Mouse (Mus musculus): Measurements from ENCODE around the gene Zfp467. TPM values are rescaled to one million over a fixed set of nuclear protein-coding genes. Genes with fewer than 3 reads are reported as not detected.
A peak's percentile ranks its signal among the peaks of the same experiment; 100 is the strongest.

The Zfp467 gene
- polyA plus RNA-seq (2016; fragmentation: Nextera tagmentation; extraction: Ambion mirVana), result 22.1 and 22.7 TPM in 2 replicates

- Histone ChIP-seq H3K27me3 (0 out of 2 replicates have a peak, but pooled peaks cover 1% of the 10 kb centered on the region), H3K27ac (peak within 1 kb of the TSS; percentile 93), H3K4me3 (replicated peaks) (peak within 1 kb of the TSS; percentile 74), H3K9ac (peak within 1 kb of the TSS; percentile 86), H3K4me2 (peak within 1 kb of the TSS; percentile 88), H3K9me3 (no peaks in the 10 kb centered on the region), H3K36me3 (replicated peaks) (peaks cover 18% of the 10 kb centered on the region), H3K4me1 (peaks cover 24% of the 10 kb centered on the region)
- peak; percentile 16; the same call in 1 of the 2 replicates for ATAC-seq (ENCODE audit: low FRiP score)
- under 1% methylated on average over 63 of the region's 65 CpGs for WGBS
Observed at GRCm38 (mm10) chr6:48445181-48446101, at the start of gene Zfp467. TSS of gene Zfp467 (minus strand) at chr6:48445825.

- no peak overlapping the region for H3K9ac ChIP-seq
- H3K4me3 ChIP-seq (replicated peaks), result no peak overlapping the region
- no peak overlapping the region for H3K4me2 ChIP-seq
- no peak for ATAC-seq (ENCODE audit: low FRiP score)
- whole genome bisulfite sequencing, result 5% methylated on average over 8 of the region's 8 CpGs
- H3K9me3 ChIP-seq, result no peaks in the 10 kb centered on the region
- H3K27me3 ChIP-seq, result peaks cover 6% of the 10 kb centered on the region; the same call in 1 of the 2 replicates
- no peaks in the 10 kb centered on the region for H3K36me3 ChIP-seq (replicated peaks)
- peaks cover 2% of the 10 kb centered on the region for H3K4me1 ChIP-seq
- no peak overlapping the region for H3K27ac ChIP-seq
Observed at GRCm38 (mm10) chr6:48493136-48493730, 47.6 kb upstream of the Zfp467 start.

- H3K4me2 ChIP-seq, result no peak overlapping the region
- no peak overlapping the region for H3K9ac ChIP-seq
- peaks cover 11% of the 10 kb centered on the region for H3K4me1 ChIP-seq
- no peaks in the 10 kb centered on the region for H3K36me3 ChIP-seq (replicated peaks)
- no peak for ATAC-seq (ENCODE audit: low FRiP score)
- H3K27ac ChIP-seq, result no peak overlapping the region
- no peak overlapping the region for H3K4me3 ChIP-seq (replicated peaks)
- no peaks in the 10 kb centered on the region for H3K9me3 ChIP-seq
- peaks cover 6% of the 10 kb centered on the region; the same call in 1 of the 2 replicates for H3K27me3 ChIP-seq
- WGBS, result 80% methylated on average over 9 of the region's 9 CpGs
Observed at GRCm38 (mm10) chr6:48491361-48491760, 45.7 kb upstream of the Zfp467 start.

- Histone ChIP-seq H3K9me3 (no peaks in the 10 kb centered on the region), H3K27me3 (peaks cover 6% of the 10 kb centered on the region; the same call in 1 of the 2 replicates), H3K4me3 (replicated peaks) (no peak overlapping the region), H3K36me3 (replicated peaks) (no peaks in the 10 kb centered on the region), H3K4me1 (peaks cover 15% of the 10 kb centered on the region), H3K4me2 (no peak overlapping the region), H3K27ac (no peak overlapping the region), H3K9ac (no peak overlapping the region)
- 93% methylated on average over 3 of the region's 3 CpGs for WGBS
- no peak for ATAC-seq (ENCODE audit: low FRiP score)
Observed at GRCm38 (mm10) chr6:48489741-48490140, 44.1 kb upstream of the Zfp467 start.

- Histone ChIP-seq H3K4me3 (replicated peaks) (peak overlapping the region; percentile 16), H3K4me1 (peaks cover 15% of the 10 kb centered on the region), H3K9me3 (no peaks in the 10 kb centered on the region), H3K27me3 (no peaks in the 10 kb centered on the region; the same call in 1 of the 2 replicates), H3K27ac (no peak overlapping the region), H3K4me2 (peak overlapping the region; percentile 47), H3K36me3 (replicated peaks) (no peaks in the 10 kb centered on the region), H3K9ac (no peak overlapping the region)
- 15% methylated on average over 20 of the region's 25 CpGs for WGBS
- ATAC-seq (ENCODE audit: low FRiP score), result peak; percentile 23; the same call in 1 of the 2 replicates
Observed at GRCm38 (mm10) chr6:48487747-48488725, 42.4 kb upstream of the Zfp467 start.

- Histone ChIP-seq H3K27ac (no peak overlapping the region), H3K27me3 (no peaks in the 10 kb centered on the region; the same call in 1 of the 2 replicates), H3K4me2 (no peak overlapping the region), H3K4me1 (peaks cover 5% of the 10 kb centered on the region), H3K9me3 (no peaks in the 10 kb centered on the region), H3K9ac (no peak overlapping the region), H3K36me3 (replicated peaks) (no peaks in the 10 kb centered on the region), H3K4me3 (replicated peaks) (no peak overlapping the region)
- 69% methylated on average over 5 of the region's 5 CpGs for WGBS
- no peak for ATAC-seq (ENCODE audit: low FRiP score)
Observed at GRCm38 (mm10) chr6:48482501-48482900, 36.9 kb upstream of the Zfp467 start.

- no peak overlapping the region for H3K27ac ChIP-seq
- H3K9ac ChIP-seq, result no peak overlapping the region
- no peaks in the 10 kb centered on the region for H3K4me1 ChIP-seq
- no peaks in the 10 kb centered on the region for H3K27me3 ChIP-seq
- WGBS, result 85% methylated on average over 4 of the region's 4 CpGs
- H3K4me3 ChIP-seq (replicated peaks), result no peak overlapping the region
- ATAC-seq (ENCODE audit: low FRiP score), result no peak
- no peak overlapping the region for H3K4me2 ChIP-seq
- H3K9me3 ChIP-seq, result no peaks in the 10 kb centered on the region
- no peaks in the 10 kb centered on the region for H3K36me3 ChIP-seq (replicated peaks)
Observed at GRCm38 (mm10) chr6:48478446-48478845, 32.8 kb upstream of the Zfp467 start.

- no peak for ATAC-seq (ENCODE audit: low FRiP score)
- Histone ChIP-seq H3K9ac (no peak overlapping the region), H3K27ac (no peak overlapping the region), H3K36me3 (replicated peaks) (no peaks in the 10 kb centered on the region), H3K4me3 (replicated peaks) (no peak overlapping the region), H3K9me3 (no peaks in the 10 kb centered on the region), H3K27me3 (no peaks in the 10 kb centered on the region), H3K4me2 (no peak overlapping the region), H3K4me1 (0 out of 2 replicates have a peak, but pooled peaks cover 4% of the 10 kb centered on the region)
- 88% methylated on average over 2 of the region's 2 CpGs for WGBS
Observed at GRCm38 (mm10) chr6:48470739-48471138, 25.1 kb upstream of the Zfp467 start.

- WGBS, result 86% methylated on average over 7 of the region's 7 CpGs
- Histone ChIP-seq H3K9me3 (no peaks in the 10 kb centered on the region), H3K4me3 (replicated peaks) (no peak overlapping the region), H3K36me3 (replicated peaks) (no peaks in the 10 kb centered on the region), H3K4me2 (no peak overlapping the region), H3K9ac (no peak overlapping the region), H3K27me3 (no peaks in the 10 kb centered on the region), H3K27ac (no peak overlapping the region), H3K4me1 (0 out of 2 replicates have a peak, but pooled peaks cover 6% of the 10 kb centered on the region)
- no peak for ATAC-seq (ENCODE audit: low FRiP score)
Observed at GRCm38 (mm10) chr6:48467490-48467889, 21.9 kb upstream of the Zfp467 start.

GRCm38 (mm10) chr6:48466715-48467114 lies 21.1 kb upstream of the Zfp467 start:
- H3K9ac ChIP-seq, result no peak overlapping the region
- H3K4me2 ChIP-seq, result no peak overlapping the region
- H3K4me3 ChIP-seq (replicated peaks), result no peak overlapping the region
- H3K4me1 ChIP-seq, result 0 out of 2 replicates have a peak, but pooled peaks cover 6% of the 10 kb centered on the region
- H3K36me3 ChIP-seq (replicated peaks), result no peaks in the 10 kb centered on the region
- H3K9me3 ChIP-seq, result no peaks in the 10 kb centered on the region
- no peaks in the 10 kb centered on the region for H3K27me3 ChIP-seq
- no peak for ATAC-seq (ENCODE audit: low FRiP score)
- 39% methylated on average over 6 of the region's 6 CpGs for WGBS
- no peak overlapping the region for H3K27ac ChIP-seq

- H3K36me3 ChIP-seq (replicated peaks), result no peaks in the 10 kb centered on the region
- 90% methylated on average over 13 of the region's 13 CpGs for WGBS
Observed at GRCm38 (mm10) chr6:48464966-48465679, 19.5 kb upstream of the Zfp467 start.

More at GRCm38 (mm10) chr6:48464966-48465679, 19.5 kb upstream of the Zfp467 start:
- Histone ChIP-seq H3K27me3 (no peaks in the 10 kb centered on the region), H3K4me3 (replicated peaks) (no peak overlapping the region), H3K9me3 (no peaks in the 10 kb centered on the region), H3K9ac (no peak overlapping the region), H3K27ac (no peak overlapping the region), H3K4me1 (0 out of 2 replicates have a peak, but pooled peaks cover 6% of the 10 kb centered on the region), H3K4me2 (no peak overlapping the region)
- ATAC-seq (ENCODE audit: low FRiP score), result no peak

Measured in forebrain, embryonic 12.5 days (tissue).